In genomic region chr8:82361061-82361460, GRCm38 (mm10) we compare ENCODE assay signal across 23 mouse cellular contexts.
"Had no signal": no experiment of that assay in that cellular context is flagged by ENCODE, and none has a peak within 500 bp of the region (broad histone marks: within the 10 kb centered on the region; RNA-seq: fewer than 3 reads in every experiment).

No protein-coding gene starts in this region.

- DNase-seq: gastrocnemius, postnatal 14 days; gastrocnemius, postnatal 36 days; heart, adult 11 months; heart, postnatal 10 days; heart, postnatal 4 days; kidney, adult 11 months; kidney, adult 8-10 months; kidney, postnatal 25 days; layer of hippocampus, adult 9-11 months; layer of hippocampus, postnatal 36 days; liver; liver, embryonic 13.5 days had no signal

- H3K27ac ChIP-seq: heart, embryonic 10.5 days; hindbrain, embryonic 10.5 days; hindbrain, embryonic 12.5 days; hindbrain, embryonic 14.5 days; kidney, embryonic 15.5 days; kidney, postnatal 0 days; limb, embryonic 10.5 days; limb, embryonic 12.5 days; liver, embryonic 13.5 days had no signal

- H3K4me3 ChIP-seq: heart, embryonic 10.5 days; heart, embryonic 12.5 days; hindbrain, embryonic 10.5 days; hindbrain, embryonic 12.5 days; kidney, embryonic 15.5 days; limb, embryonic 10.5 days; limb, embryonic 12.5 days; liver, embryonic 13.5 days had no signal

- H3K36me3 ChIP-seq: heart, embryonic 10.5 days; heart, embryonic 12.5 days; hindbrain, embryonic 10.5 days; hindbrain, embryonic 12.5 days; kidney, embryonic 15.5 days; limb, embryonic 10.5 days; limb, embryonic 12.5 days; liver, embryonic 13.5 days had no signal

- ATAC-seq: hindbrain, embryonic 16.5 days; intestine, embryonic 16.5 days had no signal

- H3K9ac ChIP-seq: heart, embryonic 12.5 days; hindbrain, embryonic 12.5 days; hindbrain, embryonic 14.5 days; kidney, embryonic 15.5 days; limb, embryonic 12.5 days; liver, embryonic 13.5 days had no signal

- H3K27me3 ChIP-seq: heart, embryonic 12.5 days; hindbrain, embryonic 12.5 days; kidney, embryonic 15.5 days; limb, embryonic 12.5 days; liver, embryonic 13.5 days had no signal

- H3K4me1 ChIP-seq: heart, embryonic 10.5 days; heart, embryonic 12.5 days; hindbrain, embryonic 10.5 days; hindbrain, embryonic 12.5 days; kidney, embryonic 15.5 days; limb, embryonic 10.5 days; limb, embryonic 12.5 days; liver, embryonic 13.5 days had no signal

- H3K9me3 ChIP-seq: heart, embryonic 10.5 days; heart, embryonic 12.5 days; hindbrain, embryonic 10.5 days; hindbrain, embryonic 12.5 days; kidney, embryonic 15.5 days; limb, embryonic 10.5 days; limb, embryonic 12.5 days; liver, embryonic 13.5 days had no signal
